Mouse (Mus musculus) stomach, embryonic 14.5 days (tissue): ENCODE measurements at regions not wholly inside any gene's neighbourhood (a gene's known extent, or its start where the extent isn't known, plus 50 kb on each side); places are given as distances from the start of the nearest gene placed in this dataset.

ENCODE experiments used
- ATAC-seq: fragments of 200-750 bp; cut with Nextera tagmentation; 2 replicates; pipeline ENCODE4 v1.8.0; 2017; ENCODE audit warnings: low read depth, moderate TSS enrichment; ENCODE audit not compliant: insufficient number of reproducible peaks, insufficient read depth, low FRiP score
- H3K27ac ChIP-seq: fragments of 300-500 bp; sonication (generic); 2 replicates; pipeline ENCODE4 v1.5.1; 2014; ENCODE audit warnings: mild to moderate bottlenecking, low read length, moderate library complexity, mixed read lengths
- H3K27me3 ChIP-seq: fragments of 300-500 bp; sonication (generic); 2 replicates; pipeline ENCODE4 v1.6.1; 2014; ENCODE audit warnings: low read length, control low read depth, mixed read lengths; ENCODE audit not compliant: control insufficient read depth, insufficient read depth
- H3K36me3 ChIP-seq: fragments of 300-500 bp; sonication (generic); 2 replicates; pipeline ENCODE4 v1.6.1; 2014; ENCODE audit warnings: mild to moderate bottlenecking, control low read depth, low read length, moderate library complexity, mixed read lengths; ENCODE audit not compliant: control insufficient read depth, insufficient read depth
- H3K4me1 ChIP-seq: fragments of 300-500 bp; sonication (generic); 2 replicates; pipeline ENCODE4 v1.6.1; 2014; ENCODE audit warnings: low read length, control low read depth, mixed read lengths; ENCODE audit not compliant: control insufficient read depth, insufficient read depth
- H3K4me2 ChIP-seq: fragments of 300-500 bp; sonication (generic); replicated peaks from 2 replicates; pipeline ENCODE4 v1.6.1; 2014; ENCODE audit warnings: low read depth, low read length, control low read depth
- H3K4me3 ChIP-seq: fragments of 300-500 bp; sonication (generic); 2 replicates; pipeline ENCODE4 v1.5.1; 2014; ENCODE audit warnings: low read depth, low read length, control low read depth
- H3K9ac ChIP-seq: fragments of 300-500 bp; sonication (generic); replicated peaks from 2 replicates; pipeline ENCODE4 v1.6.1; 2014; ENCODE audit warnings: low read depth, mild to moderate bottlenecking, control low read depth, low read length, moderate library complexity, mixed read lengths
- H3K9me3 ChIP-seq: fragments of 300-500 bp; sonication (generic); 2 replicates; pipeline ENCODE4 v1.6.1; 2016; ENCODE audit warnings: low read depth, low read length, control low read depth; ENCODE audit not compliant: control insufficient read depth
- WGBS: fragments of 180-500 bp; shearing (Covaris S2); extraction: QIAGEN DNeasy Blood & Tissue Kit; methylation state at CpG from one replicate; pipeline ENCODE4 v1.1.7; 2014; 5-methylcytosine and 5-hydroxymethylcytosine counted together

- Histone ChIP-seq H3K4me2 (no peak overlapping the region), H3K27me3 (no peaks in the 10 kb centered on the region), H3K9ac (no peak overlapping the region), H3K4me1 (no peaks in the 10 kb centered on the region), H3K27ac (no peak overlapping the region), H3K9me3 (no peaks in the 10 kb centered on the region), H3K4me3 (no peak overlapping the region), H3K36me3 (no peaks in the 10 kb centered on the region)
- ATAC-seq, result no peak
- WGBS, result 47% methylated on average over 7 of the region's 7 CpGs
Measured at GRCm38 (mm10) chr17:15146607-15147006, 105.3 kb upstream of the Gm3448 start.

GRCm38 (mm10) chr17:15145191-15145968, 104.0 kb upstream of the Gm3448 start:
- Histone ChIP-seq H3K36me3 (no peaks in the 10 kb centered on the region), H3K27ac (no peak overlapping the region), H3K4me1 (no peaks in the 10 kb centered on the region), H3K9ac (no peak overlapping the region), H3K4me2 (no peak overlapping the region), H3K9me3 (no peaks in the 10 kb centered on the region), H3K27me3 (no peaks in the 10 kb centered on the region), H3K4me3 (no peak overlapping the region)
- WGBS, result 86% methylated on average over 14 of the region's 14 CpGs
- ATAC-seq, result no peak

GRCm38 (mm10) chr17:15140391-15140790, 99.1 kb upstream of the Gm3448 start:
- H3K4me2 ChIP-seq, result no peak overlapping the region
- no peak for ATAC-seq
- H3K36me3 ChIP-seq, result no peaks in the 10 kb centered on the region
- no peaks in the 10 kb centered on the region for H3K27me3 ChIP-seq
- H3K27ac ChIP-seq, result no peak overlapping the region
- H3K9me3 ChIP-seq, result no peaks in the 10 kb centered on the region
- H3K9ac ChIP-seq, result no peak overlapping the region
- 64% methylated on average over 4 of the region's 4 CpGs for WGBS
- no peak overlapping the region for H3K4me3 ChIP-seq
- no peaks in the 10 kb centered on the region for H3K4me1 ChIP-seq
